Mouse (Mus musculus) cerebellum, adult 11-12 months (tissue): ENCODE measurements around the gene Hspa5.
A peak's percentile ranks its signal among the peaks of the same experiment; 100 is the strongest.
"Not testable (repeated sequence)": the region's sequence is repeated elsewhere in the genome, so short reads cannot be mapped to it uniquely, and the experiment has no call there.

Experiments
- DNase-seq: peaks from one replicate; pipeline ENCODE4 v3.0.0; 2022

Gene Hspa5

DNA sequence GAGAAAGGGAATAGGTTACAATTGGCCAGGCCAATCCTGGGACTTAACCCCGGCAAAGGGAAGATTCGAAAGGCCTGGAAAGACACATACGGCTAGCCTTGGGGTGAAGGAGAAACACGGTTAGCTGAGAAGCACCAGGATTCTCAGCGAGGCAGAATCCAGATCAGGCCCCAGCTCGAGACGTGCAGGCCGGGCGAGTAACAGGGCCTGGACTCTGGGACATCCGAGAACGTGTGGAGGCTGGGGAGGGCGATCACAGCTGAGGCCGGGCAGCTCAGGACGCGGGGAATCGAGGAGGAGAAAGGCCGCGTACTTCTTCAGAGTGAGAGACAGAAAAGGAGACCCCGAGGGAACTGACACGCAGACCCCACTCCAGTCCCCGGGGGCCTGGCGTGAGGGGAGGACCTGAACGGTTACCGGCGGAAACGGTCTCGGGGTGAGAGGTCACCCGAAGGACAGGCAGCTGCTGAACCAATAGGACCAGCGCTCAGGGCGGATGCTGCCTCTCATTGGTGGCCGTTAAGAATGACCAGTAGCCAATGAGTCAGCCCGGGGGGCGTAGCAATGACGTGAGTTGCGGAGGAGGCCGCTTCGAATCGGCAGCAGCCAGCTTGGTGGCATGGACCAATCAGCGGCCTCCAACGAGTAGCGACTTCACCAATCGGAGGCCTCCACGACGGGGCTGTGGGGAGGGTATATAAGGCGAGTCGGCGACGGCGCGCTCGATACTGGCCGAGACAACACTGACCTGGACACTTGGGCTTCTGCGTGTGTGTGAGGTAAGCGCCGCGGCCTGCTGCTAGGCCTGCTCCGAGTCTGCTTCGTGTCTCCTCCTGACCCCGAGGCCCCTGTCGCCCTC is at the start of gene Hspa5:
TSS of gene Hspa5 (plus strand) at position 603 of the 859 bp plus-strand sequence.
- peak; percentile 100 for DNase-seq

DNA sequence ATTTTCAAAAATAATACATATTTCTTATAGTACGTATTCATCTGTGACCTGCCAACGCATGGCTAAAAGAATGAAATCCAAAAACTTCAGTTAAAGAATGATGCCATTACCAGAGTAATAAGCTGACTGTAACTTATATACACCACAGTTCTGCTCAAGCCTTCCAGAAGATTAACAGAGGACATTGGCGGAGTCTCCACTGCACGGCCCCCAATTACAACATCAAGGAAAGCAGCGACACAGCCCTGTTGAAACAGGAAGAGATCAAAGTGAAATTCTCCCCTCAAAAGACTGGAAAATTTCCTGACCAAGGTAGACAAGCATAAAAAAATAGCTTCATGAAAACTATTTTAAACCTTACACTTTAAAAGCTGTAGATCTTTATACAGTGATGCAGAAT is 46.5 kb upstream of the Hspa5 start:
- DNase-seq, result no peak

DNA sequence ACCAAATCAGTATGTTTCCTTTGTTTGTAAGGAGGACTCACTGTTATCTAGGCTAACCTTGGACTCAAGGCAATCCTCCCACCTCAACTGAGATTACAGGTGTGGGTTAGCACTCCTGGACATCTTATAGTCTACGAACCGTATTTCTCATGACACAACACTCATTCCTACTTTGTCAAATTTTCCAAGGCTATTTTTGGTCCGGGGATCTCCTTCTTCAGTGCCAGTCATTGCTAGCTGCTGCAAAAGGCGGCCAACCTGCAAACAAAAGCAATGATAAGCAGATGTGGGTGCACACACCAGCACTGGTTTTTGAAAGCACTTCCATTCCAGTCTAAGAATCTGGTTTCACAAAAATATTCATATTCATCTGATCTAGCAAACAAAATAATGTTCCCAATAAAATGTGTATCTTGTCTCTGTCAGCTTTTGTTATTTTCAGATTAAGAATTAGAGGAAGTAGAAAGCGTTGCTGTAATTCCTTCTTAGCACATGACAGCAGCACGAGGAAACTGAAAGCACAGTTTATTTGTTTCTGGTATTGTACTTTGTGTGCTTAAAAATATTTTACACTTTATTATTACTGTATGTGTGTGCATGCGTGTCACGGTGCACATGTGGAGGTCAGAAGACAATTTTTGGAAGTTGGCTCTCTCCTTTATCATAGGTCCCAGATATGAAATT is 44.6 kb upstream of the Hspa5 start:
- no peak for DNase-seq

DNA sequence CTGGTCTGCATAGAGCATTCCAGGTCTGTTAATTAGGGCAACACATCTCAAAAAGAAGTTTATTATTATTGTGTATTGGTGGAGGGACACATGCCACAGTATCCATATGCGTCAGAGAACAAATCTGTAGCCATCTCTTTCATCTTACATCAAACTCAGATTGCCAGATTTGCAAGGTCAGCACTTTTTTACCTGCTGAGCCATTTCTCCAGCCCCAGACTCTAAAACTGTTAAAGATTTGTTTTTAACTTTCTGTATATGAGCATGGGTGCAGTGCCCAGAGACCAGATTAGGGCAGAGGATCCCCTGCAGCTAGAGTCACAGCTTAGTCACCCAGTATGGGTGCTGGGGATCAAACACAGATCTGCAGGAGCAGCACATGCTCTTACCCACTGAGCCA is 35.1 kb upstream of the Hspa5 start:
- DNase-seq, result no peak

DNA sequence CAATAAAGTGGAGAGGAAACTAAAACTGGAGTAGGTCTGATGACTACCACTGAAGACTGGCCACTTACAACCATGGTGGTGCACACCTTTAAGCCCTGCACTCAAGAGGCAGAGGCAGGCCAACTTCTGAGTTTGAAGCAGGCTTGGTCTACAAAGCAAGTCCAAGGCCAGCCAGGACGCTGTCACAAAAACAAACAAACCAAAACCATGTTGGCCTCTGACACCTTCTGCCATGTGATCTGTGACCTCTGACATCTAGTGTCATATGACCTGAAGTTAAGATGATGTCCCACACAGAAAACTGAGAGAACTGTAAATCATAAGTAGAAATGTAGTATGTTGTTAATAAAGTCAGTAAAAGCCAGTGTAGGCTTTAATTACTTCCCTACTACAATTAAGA is 33.9 kb upstream of the Hspa5 start:
- no peak for DNase-seq

DNA sequence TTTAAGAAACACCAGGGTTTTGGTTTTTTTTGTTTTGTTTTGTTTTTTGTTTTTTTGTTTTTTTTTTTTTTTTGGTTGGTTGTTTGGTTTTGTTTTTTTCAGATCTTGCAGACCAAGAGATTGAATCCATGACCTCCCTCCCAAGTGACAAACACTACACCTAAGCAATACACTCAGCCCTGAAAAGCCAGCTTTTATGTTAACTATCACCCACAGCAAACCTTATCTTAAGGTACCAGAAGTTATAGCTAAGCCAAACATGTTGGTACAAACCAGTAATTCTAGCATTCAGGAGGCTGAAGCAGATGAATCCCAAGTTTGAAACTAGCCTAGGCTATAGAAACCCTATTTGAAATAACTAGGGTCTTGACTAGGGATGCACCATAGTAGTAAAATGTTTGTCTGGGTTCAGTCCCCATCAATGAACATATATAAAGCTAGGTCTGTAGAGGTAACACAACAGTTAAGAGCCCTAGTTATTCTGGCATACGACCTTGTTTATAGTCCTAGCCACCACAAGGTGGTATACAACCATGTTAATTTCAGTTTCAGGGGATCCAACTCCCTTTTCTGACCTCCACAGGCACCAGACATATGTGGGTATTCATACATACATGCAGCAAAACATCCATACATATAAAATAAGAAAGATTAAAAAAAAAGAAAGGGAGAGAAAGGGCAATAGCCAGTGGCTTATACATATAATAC is 31.9 kb upstream of the Hspa5 start:
- no peak for DNase-seq

DNA sequence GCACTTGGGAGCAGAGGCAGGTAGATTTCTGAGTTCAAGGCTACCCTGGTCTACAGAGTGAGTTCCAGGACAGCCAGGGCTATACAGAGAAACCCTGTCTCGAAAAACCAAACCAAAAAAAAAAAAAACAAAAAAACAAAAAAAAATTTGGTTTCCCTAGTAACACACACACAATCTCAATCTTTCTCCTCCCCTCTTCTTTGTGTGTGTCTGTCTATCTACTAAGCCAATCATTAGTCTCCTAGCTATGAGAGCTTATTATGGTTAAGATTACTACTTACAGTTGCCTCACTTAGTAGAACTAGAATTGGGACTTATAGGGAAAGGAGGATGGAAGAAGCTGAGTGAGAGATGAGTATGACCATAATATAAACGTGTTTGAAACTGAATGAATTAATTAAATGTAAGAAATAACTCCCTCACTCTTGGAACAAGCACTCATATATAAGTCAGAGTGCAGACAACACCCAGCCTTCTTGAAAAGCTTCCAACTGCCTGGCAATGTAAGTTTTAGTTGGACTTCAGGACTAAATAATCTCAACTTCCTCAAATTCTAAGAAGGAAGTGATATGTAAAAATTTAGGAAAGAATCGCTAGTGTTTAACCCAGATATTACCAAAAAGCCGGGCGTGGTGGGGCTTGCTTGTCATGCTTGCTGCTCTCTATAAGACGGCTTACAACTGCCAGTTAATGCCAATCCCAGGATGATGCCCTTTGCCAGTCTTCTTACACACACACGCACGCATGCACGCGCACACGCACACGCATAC is 30.2 kb upstream of the Hspa5 start:
- no peak for DNase-seq

DNA sequence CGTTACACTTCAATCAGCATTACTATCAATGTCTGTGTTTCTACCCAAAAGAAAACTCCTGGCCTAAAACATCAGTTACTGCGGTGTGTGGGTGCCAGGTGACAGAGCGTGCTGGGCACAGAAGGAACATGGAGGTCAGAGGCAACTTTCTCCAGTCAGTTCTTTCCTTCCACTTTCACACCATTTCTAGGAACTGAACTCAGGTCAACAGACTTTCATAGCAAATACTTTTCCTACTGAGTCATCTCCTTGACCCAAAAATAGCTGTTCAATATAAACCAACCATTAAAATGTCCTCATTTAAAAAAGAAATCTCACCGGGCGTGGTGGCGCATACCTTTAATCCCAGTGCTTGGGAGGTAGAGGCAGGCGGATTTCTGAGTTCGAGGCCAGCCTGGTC is 29.1 kb upstream of the Hspa5 start:
- DNase-seq, result no peak

DNA sequence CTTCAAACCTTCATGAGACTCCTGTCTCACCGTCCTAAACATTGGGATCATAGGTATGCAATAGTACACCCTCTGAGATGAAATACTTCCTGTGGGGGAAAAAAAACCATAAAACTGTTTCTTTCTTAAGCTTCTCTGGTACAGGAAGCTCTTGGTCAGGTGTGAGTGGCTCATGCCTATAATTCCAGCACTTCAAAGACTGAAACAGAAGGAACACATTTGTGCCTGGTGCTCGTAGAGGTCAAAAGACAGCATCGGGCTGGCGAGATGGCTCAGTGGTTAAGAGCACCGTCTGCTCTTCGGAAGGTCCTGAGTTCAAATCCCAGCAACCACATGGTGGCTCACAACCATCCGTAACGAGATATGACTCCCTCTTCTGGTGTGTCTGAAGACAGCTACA is 27.3 kb upstream of the Hspa5 start:
- no peak for DNase-seq

DNA sequence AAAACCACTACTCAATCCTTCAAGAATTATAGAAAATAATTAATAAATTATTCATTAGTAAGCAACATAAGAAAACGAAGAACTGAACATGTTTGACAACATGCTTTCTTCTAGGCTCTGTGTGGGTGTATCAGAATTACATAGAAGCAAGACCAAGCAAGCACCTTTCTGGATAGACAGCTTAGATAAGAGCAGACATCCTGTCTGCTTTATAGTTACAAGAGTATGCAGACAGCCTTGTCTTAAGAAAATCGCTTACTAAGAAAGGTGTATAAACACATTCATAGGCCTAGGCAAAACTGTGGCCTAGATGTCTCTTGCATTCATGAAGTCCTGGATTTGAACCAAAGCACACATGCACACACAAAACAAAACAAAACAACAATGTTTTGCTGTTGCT is 26.1 kb upstream of the Hspa5 start:
- no peak for DNase-seq

DNA sequence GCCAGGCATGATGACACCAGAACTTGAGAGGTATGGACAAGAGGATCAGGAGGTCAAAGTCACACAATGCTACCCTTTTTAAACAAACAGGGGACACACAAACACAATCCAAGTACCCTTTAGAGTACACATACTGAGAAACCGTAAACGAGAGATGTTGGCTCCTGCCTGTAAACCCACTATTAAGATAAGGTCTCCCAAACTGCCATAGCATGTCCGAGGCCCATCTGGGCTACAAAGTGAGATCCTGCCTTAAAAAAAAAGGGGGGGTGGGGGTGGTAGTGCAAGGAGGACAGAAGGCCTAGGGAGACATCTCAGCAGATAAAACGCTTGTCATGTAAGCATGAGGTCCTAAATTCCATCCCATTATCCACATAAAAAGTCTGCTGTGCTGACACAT is 23.3 kb upstream of the Hspa5 start:
- DNase-seq, result no peak

DNA sequence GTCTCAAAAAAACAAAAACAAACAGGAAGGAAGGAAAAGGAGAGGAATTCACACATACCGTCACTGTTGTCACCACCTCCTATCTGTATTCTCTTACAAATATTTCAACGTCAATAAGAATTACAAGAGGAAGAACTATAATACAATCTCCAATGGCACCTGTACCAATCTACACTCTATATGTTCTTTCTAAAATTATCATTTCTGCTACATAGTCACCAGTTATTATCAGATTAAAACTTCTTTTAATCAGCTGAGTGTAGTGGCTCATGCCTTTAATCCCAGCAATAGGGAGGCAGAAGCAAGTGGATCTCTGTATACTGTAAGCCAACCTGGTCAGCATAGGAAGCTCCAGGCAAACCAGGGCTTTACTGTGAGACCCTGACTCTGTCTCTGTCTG is 21.5 kb upstream of the Hspa5 start:
- no peak for DNase-seq

DNA sequence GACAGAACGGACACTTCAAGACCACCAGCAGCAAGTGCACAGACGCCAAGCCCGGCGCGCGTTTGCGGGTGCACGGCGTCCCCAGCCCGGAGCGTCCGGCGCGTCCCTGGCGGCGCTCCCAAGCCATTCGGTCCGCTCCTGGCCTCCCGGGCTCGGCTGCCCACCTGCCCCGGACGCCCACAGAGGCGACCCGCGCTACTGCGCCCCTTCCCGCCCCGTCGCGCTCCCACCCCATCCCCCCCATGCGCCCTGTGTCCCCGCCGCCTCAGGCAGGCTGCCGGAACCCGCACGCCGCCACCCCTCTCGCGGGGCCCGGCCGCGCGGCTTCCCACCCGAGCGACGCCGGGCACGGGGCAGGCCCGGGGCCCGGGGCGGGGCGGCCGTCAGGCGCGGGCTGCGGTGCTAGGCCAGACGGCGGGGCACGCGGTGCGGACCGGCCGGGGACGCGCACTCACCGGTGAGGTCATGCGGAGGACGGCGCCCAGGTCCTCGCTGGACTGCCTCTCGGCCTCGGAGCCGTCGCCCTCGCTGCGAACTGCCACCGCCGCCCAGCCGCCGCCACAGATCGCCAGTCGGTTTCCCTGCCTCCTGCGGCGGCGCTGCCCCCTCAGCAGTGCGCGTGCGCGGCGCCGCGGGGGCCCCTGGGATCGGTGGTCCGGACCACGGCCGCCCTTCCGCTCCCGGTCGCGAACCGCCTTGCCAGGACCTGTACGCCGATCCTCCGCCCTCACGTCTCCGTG is 17.8 kb upstream of the Hspa5 start:
- peak; percentile 89 for DNase-seq

DNA sequence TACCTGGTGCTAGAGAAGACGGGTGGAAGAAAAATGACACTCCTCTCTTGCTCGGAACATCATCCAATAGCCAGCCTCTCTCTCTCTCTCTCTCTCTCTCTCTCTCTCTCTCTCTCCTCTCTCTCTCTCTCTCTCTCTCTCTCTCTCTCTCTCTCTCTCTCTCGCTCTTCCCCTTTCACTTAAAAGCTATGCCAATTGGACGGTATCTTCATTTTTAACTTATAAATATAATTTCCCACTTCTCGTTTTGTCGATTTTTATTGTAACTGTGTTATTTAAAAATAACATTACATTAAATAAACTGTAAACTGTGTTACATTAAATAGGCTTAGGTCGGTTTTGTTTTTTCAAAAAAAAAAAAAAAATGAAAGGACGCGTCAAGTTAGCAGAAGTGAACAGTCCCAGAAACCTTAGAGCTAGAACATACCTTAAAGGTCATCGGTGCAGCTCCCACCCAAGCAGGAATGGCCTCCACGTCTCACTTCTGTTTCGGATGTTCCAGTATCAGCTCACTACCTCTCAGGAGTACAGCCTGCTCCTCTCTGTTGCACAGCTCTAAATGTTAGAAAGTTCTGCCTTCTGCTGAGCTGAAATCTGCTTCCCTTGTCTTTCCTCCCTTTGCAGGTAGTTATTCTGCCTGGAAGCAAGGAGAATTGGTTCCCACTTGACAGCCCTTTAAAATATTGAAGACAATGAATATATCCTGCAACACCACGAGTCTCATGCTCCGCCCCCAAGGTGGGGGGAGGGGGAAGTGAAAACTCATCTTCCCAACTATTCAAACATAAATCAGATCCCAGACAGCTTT is 17.0 kb upstream of the Hspa5 start, which contains the start of gene Gapvd1:
TSS of gene Gapvd1 (minus strand) at position 682 of the 808 bp plus-strand sequence.
- DNase-seq, result peak; percentile 41

DNA sequence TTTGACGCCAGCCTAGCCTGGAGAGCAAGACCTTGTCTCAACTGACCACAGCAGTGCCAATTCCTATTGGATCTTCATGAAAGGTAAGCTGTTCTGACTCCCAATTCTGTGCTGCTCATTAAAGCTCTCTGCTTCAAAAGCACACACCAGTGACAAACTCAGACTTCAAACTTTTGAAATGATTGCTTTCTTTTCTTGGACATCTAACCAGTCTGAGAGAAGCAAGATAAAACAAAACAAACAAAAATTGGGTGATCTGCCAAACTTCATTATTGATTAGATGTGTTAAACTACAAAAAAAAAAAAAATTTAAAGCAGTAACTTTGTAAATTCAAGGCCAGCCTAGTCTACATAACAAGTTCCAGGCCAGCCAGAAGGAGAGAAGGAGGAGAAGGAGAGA is 14.4 kb upstream of the Hspa5 start:
- no peak for DNase-seq

DNA sequence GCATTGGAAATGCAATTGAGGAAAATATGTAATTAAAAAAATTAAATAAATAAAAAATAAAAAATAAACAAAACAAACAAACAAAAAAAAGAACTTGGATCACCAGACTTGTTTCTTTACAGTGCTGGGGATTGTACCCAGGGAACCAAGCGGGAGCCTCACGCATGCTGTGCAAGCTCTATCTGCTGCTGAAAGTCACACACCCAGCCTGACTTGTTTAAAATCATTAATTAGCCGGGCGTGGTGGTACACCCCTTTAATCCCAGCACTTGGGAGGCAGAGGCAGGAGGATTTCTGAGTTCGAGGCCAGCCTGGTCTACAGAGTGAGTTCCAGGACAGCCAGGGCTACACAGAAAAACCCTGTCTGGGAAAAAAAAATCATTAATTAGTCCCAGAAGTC is 10.5 kb upstream of the Hspa5 start:
- not testable (repeated sequence) for DNase-seq

DNA sequence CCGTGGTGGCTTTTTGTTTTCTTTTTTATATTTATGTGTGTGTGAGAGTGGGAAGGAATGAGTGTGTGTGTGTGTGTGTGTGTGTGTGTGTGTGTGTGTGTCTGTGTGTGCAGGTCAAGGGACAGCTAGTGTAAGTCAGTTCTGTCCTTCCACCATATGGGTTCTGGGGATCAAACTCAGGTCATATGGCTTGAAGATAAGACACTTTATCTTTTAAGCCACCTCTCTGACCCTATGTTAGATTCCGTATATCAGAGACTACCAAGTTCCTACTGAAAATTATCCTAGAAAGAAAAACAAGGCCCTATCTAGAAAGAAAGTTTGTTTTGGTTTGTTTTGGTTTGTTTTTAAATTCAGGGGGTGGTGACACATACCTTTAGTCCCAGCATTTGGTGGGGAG is 9.6 kb upstream of the Hspa5 start:
- DNase-seq, result no peak

DNA sequence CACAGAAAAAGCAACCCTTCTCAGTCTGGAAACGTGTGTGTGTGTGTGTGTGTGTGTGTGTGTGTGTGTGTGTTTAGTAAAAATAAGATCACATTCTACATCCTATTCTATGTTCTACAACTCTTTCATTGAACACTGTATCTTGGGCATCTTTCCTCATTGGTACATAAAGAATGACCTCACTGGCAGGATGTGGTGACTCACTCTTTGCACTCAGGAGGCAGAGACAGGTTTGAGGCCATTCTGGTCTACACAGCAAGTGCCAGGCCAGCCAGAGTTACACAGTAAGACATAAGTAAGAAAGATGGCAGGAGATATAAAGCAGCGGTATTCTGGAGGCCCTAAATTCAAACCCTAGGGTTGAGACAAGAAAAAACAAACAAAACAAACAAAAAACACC is 8.9 kb upstream of the Hspa5 start:
- DNase-seq, result no peak

DNA sequence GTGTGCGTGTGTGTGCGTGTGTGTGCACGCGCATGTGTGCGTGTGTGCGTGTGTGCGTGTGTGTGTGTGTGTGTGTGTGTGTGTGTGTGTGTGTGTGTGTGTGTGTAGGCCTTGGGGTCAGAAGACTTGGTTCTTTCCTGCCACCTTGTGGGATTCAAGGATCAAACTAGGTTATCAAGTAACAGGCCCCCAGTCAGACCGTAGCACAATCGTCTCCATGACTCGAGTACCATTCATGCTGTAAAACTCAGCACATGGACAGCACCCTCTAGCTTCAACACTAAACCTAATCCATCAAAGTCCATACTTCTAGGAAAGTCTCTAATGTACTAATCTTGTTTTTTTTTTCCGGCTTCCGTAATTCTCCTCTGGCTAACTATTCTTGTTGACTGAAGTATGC is 7.0 kb upstream of the Hspa5 start:
- DNase-seq, result no peak

DNA sequence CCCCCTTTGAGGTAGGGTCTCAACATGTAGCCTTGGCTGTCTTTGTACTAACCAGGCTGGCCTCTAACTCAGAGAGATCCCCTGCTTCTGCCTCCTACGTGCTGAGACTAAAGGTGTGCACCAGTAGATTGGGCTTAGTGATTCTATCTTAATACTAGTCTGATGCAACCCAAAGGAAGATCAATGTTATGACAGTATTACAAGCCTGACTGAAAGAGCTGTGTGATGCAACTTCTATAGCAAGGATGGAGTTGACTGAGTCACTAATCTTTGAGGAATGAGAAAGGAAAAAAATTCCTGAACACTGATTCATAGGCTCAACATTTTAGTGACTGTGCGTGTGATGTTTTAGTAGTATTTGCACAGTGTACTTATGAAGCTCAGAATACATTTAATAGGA is 1.7 kb upstream of the Hspa5 start:
- DNase-seq, result no peak

DNA sequence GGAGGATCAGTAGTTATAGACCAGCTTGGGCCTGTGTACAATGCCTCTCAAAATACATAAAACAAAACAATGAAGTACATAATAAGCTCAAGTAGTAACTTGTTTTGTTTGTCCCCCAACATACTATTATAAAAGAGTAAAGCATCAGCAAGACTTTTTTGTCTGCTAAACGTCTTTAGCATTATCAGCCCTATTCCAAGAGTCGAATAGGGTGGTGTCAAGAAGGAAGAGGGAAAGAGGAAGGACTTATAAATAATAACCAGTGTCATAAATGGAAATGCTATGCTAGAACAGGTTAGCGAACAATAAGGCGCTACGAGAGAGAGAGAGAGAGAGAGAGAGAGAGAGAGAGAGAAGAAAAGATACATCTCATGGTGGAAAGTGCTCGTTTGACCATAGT is 819 bp upstream of the Hspa5 start:
- no peak for DNase-seq
